Mouse (Mus musculus): ENCODE results near the gene Card9.

- TF ChIP-seq CTCF (IDR thresholded peaks at IDR 0.05; ENCODE audit: low read depth) (no peak), EP300 (IDR thresholded peaks at IDR 0.05; ENCODE audit: low read depth) (no peak)
Measured at GRCm38 (mm10) chr2:26353066-26353980, 7.4 kb downstream of the Card9 start.

All from heart, postnatal 0 days (tissue).